Mouse (Mus musculus): ENCODE results near the gene Col12a1.

Col12a1 gene

GRCm38 (mm10) chr9:79718481-79719370 lies at the start of gene Col12a1:
Col12a1 (minus strand) TSS chr9:79718831.
- DNase-seq (ENCODE audit: extremely low read depth, low read depth): no peak

DNA sequence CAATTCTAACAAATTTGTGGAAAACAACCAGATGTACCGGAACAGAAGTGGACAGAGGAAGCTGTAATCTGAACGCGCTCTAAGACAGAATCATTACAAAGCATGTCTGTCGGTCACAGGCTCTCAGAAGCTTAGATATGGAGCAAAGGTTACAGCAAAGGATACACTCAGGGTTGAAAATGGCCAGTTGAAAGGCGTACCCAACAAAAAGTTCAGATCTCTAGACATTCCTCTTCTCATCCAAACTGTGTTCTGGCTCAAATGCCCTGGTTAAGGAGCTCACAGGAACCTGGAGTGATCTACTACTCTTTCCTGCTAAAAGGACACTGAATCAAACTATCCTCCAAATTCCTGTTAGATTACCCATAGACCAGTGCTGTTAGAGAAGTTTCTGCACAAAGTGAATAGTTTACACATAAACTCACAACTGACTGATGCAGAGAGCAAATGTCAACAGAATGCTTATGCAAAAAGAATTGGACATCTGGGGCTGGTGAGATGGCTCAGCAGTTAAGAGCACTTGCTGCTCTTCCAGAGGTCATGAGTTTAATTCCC lies 48.4 kb upstream of the Col12a1 start:
- no peak for DNase-seq (ENCODE audit: extremely low read depth, low read depth)

DNA sequence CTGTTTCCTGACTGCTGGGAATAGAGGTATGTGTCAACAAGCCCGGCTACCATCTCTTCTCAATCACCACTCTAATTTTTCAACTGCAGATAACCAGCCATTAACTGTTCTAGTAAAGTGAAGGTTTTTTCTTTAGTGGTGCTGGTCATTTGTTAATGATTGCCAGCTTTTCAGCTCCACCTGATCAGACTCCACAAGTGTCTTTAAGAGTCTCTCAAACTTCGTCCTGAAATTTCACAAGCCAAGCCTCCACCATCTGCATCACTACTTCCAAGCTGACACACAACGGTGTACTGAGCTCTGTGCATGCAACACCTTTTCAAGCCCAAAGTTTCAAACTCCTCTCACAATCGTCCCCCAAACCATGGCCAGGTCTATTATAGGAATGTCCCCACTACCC lies 46.7 kb upstream of the Col12a1 start:
- no peak for DNase-seq (ENCODE audit: extremely low read depth, low read depth)

- DNase-seq (ENCODE audit: extremely low read depth, low read depth): no peak
Measured at GRCm38 (mm10) chr9:79762519-79762918, 43.9 kb upstream of the Col12a1 start.

DNA sequence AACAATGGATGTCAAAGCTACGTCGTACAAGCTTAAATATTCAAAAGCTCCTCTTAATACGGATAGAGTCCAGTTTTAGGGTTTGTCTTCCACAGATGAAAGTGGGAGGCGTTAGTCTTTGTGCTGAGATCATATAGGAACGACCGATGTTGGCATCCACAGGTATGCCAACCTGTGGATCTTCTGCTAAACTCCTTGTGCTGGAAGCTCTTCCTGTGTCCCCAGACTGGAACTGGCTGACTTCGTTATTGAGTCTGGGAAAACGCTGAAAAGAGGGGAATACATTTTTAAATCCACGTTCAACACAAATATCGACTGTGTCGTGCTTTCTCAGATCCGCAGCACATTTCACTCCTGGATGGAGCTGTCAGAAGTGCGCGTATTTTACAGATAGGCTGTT lies 41.4 kb upstream of the Col12a1 start:
- peak; percentile 34 for DNase-seq (ENCODE audit: extremely low read depth, low read depth)

- peak; percentile 91 for DNase-seq (ENCODE audit: extremely low read depth, low read depth)
Measured at GRCm38 (mm10) chr9:79759385-79760005, 40.9 kb upstream of the Col12a1 start, which contains the start of gene Cox7a2. Cox7a2 (minus strand) TSS chr9:79759878.

DNA sequence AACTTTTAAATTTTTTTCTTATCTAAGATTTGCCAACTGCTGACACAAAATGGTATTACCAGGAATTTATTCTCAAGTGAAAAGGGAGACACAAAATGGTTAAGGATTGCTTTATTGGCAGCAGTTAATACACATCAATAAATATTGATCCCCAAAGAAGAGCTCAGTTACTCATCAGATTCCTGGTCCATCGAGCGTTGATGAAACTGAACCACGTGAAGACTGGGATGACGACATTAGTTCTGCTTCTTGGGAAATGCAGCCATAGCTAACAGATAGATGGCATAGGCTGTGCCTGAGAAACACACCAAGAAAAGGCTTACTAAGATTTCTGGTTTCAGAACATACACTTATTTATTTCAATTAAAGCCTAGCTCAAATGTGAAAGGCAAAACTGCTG lies 36.7 kb upstream of the Col12a1 start:
- DNase-seq (ENCODE audit: extremely low read depth, low read depth): no peak

GRCm38 (mm10) chr9:79751846-79752245 lies 33.2 kb upstream of the Col12a1 start:
- DNase-seq (ENCODE audit: extremely low read depth, low read depth): no peak

- DNase-seq (ENCODE audit: extremely low read depth, low read depth): no peak
Measured at GRCm38 (mm10) chr9:79750709-79751108, 32.1 kb upstream of the Col12a1 start.

GRCm38 (mm10) chr9:79745036-79745435 lies 26.4 kb upstream of the Col12a1 start:
- no peak for DNase-seq (ENCODE audit: extremely low read depth, low read depth)

GRCm38 (mm10) chr9:79735608-79736007 lies 17.0 kb upstream of the Col12a1 start:
- no peak for DNase-seq (ENCODE audit: extremely low read depth, low read depth)

- no peak for DNase-seq (ENCODE audit: extremely low read depth, low read depth)
Measured at GRCm38 (mm10) chr9:79730301-79730700, 11.7 kb upstream of the Col12a1 start.

- peak; percentile 36 for DNase-seq (ENCODE audit: extremely low read depth, low read depth)
Measured at GRCm38 (mm10) chr9:79723090-79723489, 4.5 kb upstream of the Col12a1 start.

GRCm38 (mm10) chr9:79721056-79721455 lies 2.4 kb upstream of the Col12a1 start:
- DNase-seq (ENCODE audit: extremely low read depth, low read depth): no peak

DNA sequence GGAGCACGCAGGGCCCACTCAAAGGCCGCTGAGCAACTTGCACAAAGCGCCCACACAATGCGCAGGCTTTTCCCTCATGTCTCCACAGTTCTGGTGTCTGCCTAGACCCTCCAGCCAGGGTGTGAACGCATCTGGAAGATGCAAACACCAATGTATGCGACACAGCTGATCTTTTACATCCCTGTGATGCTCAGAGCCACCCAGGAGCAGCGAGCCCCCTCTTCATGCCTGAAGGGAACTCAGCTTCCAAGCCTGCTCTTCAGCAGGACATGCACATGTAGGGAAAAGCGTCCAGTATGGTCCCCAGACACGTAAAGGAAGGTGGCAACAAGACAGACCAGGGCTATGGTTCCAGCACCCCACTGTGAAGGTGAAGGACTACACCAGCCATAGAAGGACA lies 1.5 kb upstream of the Col12a1 start:
- no peak for DNase-seq (ENCODE audit: extremely low read depth, low read depth)

DNA sequence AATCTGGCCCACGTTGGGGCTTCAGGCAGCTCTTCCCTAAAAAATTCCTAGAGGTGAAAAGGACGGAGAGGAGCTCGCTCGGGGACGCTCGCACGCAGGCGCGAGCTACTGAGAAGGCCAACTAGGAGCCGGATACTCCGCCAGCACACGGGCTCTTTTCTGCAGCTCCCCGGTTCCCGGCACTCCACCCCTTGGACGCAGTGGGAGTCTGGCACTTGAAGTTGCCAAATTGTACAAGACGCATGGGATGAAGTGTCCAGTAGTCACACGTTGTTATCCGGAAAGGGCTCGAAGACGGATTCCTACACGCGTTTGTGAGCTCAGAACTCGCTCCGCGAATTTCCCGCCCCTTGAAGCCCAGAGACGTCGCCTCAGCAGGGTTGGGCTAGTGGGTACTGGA lies 820 bp upstream of the Col12a1 start:
- DNase-seq (ENCODE audit: extremely low read depth, low read depth): no peak

- DNase-seq (ENCODE audit: extremely low read depth, low read depth): no peak
Measured at GRCm38 (mm10) chr9:79717836-79718475, 675 bp downstream of the Col12a1 start.

DNA sequence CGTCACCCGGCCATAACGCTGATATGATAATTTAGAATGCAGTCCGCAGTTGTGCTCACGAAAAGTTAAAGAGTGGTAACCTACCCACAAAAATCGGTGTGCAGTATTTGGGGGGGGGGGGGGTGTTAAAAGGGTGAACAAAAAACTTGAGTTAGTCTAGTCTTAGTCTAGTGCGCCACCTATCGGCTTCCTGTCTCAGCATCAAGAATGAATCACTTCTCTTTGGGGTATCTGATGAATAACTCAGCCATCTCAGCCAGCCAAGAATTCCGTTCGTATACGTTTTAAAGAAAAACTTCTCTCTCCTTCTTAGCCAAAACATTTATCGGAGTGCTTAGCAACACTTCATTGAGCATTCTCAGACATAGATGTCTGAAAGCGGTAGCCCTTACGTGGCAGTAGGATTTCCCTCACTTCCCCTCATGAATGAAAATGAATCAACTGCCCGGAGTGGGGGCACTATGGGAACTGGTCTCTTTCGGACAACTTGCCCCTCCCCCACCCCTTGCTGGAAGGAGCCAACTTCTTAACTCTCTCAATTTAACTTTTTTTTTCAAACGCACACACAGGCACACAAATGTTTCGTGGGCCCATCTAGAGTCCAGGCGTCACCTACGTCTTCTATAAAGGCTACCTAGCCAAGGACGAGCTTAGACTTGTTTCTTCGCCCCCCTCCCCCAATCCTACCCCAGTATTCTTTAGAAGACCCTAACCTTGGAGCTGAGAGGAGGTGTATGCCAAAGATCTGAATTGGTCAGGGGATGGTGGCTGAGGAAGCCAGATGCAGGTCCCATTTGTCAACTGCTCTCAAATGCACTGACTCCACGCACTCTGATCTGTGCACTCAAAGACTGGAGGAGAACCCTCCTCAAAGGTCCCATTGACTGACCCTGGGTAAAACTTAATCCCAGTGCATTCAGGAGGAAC lies 1.5 kb downstream of the Col12a1 start:
- no peak for DNase-seq (ENCODE audit: extremely low read depth, low read depth)

DNA sequence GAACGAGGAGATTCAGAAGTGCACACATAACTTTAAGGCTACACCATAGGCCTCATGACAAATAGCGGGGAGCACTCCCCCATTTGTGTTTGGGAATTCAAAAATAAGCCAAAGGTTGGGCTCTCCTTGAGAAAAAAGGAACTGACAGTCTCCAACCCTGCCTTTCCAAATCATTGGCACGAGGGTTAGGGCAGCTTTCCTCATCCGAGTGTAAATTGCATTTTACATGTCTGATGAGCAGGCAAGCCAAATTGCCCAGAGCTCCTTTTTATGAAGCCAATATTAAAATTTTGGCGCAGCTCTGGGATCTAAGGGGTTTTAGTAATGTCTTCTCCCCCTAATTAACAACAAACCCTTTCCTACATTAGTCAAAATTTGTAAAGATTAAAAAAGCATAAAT lies 2.1 kb downstream of the Col12a1 start:
- DNase-seq (ENCODE audit: extremely low read depth, low read depth): no peak

- no peak for DNase-seq (ENCODE audit: extremely low read depth, low read depth)
Measured at GRCm38 (mm10) chr9:79714471-79715045, 4.1 kb downstream of the Col12a1 start.

Data from MEL-GATA-1-ER (cell line).